Mouse (Mus musculus) mouse embryonic stem cell (cell line): ENCODE data around the gene Plgrkt.

Experiments used
- in situ Hi-C, 2 experiments: fragments of 300-500 bp; cut with MboI; formaldehyde crosslinking; loops; 1 replicate in 1 of 2; 3 replicates in 1 of 2; pipeline ENCODE4 v1.14.3; 2019 to 2020; ENCODE audit warnings: low sequenced_read_pairs in 2 of 2, low pct_unique_long_range_greater_than_20kb in 1 of 2, mixed read lengths in 1 of 2; ENCODE audit not compliant: unreplicated experiment in 1 of 2

Gene Plgrkt

DNA sequence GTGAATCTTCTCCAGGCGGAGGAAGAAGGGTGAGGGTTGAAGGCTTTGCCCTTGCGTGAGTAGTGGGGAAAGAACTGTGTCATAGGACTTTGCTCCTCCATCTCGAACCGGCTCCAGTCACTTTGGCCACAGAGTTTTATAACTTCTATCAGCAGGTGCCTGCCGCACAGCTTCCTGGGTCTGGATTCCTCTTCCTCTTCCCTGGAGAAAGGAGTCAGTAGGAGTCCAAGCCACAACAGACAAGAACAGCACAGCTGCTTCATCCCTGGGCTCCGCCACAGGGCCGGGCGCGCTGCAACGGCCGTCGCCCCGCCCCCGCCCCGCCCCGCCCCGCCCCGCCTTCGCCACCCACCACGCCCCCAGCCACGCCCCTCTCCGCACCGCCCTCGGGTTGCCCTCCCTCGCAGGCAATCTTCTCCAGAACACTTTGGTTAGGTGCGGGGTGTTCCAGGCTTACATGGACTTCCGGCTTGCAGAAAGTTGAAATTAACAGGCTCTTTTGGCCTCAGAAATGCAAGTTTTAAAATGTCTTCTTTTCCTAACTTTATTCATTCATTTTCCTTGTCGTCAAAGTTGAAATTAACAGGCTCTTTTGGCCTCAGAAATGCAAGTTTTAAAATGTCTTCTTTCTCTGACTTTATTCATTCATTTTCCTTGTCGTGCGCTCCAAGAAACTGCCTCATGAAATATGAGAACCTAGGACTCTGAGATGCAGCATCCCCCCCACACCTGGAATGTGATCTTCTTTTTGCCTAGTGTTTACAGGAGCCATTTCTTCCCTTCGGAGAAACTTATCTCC is 41.9 kb downstream of the Plgrkt start, which contains the start of gene Insl6:
Insl6 (minus strand) TSS at position 304 of the 799 bp plus-strand sequence.
- in situ Hi-C loops = no loop called here

- in situ Hi-C loops = no loop called here
These were observed 43.7 kb downstream of the Plgrkt start for GRCm38 (mm10) chr19:29323416-29324049.

GRCm38 (mm10) chr19:29312661-29313060 is 54.5 kb downstream of the Plgrkt start:
- in situ Hi-C loops = no loop called here

- in situ Hi-C loops = no loop called here
These were observed 55.4 kb downstream of the Plgrkt start for GRCm38 (mm10) chr19:29311791-29312190.

GRCm38 (mm10) chr19:29308832-29309231 is 58.4 kb downstream of the Plgrkt start:
- in situ Hi-C loops = no loop called here

DNA sequence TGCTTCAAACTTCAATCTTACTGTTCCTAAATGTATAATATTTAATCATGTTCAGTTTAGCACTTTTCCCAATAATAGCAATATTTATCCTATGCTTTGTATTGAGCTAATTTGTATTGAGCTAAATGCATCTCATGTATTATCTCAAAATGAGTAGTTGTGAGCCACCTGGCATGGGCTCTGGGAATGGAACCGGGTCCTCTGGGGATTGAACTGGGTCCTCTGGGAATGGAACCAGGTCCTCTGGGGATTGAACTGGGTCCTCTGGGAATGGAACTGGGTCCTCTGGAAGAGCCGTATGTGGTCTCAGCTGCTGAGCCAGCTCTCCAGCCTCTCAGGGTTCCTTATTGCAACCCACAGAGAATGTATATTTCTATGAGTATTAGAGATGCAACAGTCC is 65.1 kb downstream of the Plgrkt start:
- in situ Hi-C loops = no loop called here

DNA sequence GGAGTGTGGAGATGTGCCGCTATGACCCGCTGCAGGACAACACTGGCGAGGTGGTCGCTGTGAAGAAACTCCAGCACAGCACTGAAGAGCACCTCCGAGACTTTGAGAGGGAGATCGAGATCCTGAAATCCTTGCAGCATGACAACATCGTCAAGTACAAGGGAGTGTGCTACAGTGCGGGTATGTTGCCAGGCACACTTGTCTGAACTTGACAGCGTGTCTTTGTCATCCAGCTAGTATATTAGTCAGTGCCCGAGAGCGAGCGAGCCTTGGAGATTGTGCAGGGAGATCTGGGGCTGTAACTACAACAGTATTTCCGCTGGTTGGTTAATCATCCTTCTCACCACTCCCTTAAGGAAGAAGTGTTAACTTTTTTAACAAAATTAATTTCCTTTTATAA is 66.3 kb downstream of the Plgrkt start:
- in situ Hi-C loops = no loop called here
